Mouse (Mus musculus) hindbrain, embryonic 16.5 days (tissue): ENCODE results near the gene B130006D01Rik. TPM values are rescaled to one million over a fixed set of nuclear protein-coding genes. Genes with fewer than 3 reads are reported as not detected.

Experiments
- ATAC-seq: fragments of 200-750 bp; cut with Nextera tagmentation; 2 replicates; pipeline ENCODE4 v1.8.0; 2017; ENCODE audit warnings: moderate TSS enrichment, moderate library complexity
- H3K27ac ChIP-seq: fragments of 300-500 bp; sonication (generic); 2 replicates; pipeline ENCODE4 v1.5.1; 2014; ENCODE audit warnings: low read depth, mild to moderate bottlenecking, control low read depth, low read length, moderate library complexity
- H3K27me3 ChIP-seq: fragments of 300-500 bp; sonication (generic); replicated peaks from 2 replicates; pipeline ENCODE4 v1.6.1; 2014; ENCODE audit warnings: low read length; ENCODE audit not compliant: control insufficient read depth, insufficient read depth
- H3K36me3 ChIP-seq: fragments of 300-500 bp; sonication (generic); 2 replicates; pipeline ENCODE4 v1.6.1; 2014; ENCODE audit warnings: mild to moderate bottlenecking, low read length, moderate library complexity, mixed read lengths; ENCODE audit not compliant: control insufficient read depth, insufficient read depth
- H3K4me1 ChIP-seq: fragments of 300-500 bp; sonication (generic); 2 replicates; pipeline ENCODE4 v1.6.1; 2014; ENCODE audit warnings: low read depth, low read length; ENCODE audit not compliant: control insufficient read depth, insufficient read depth
- H3K4me2 ChIP-seq: fragments of 300-500 bp; sonication (generic); 2 replicates; pipeline ENCODE4 v1.6.1; 2014; ENCODE audit warnings: mild to moderate bottlenecking, low read length, control low read depth, moderate library complexity
- H3K4me3 ChIP-seq: fragments of 300-500 bp; sonication (generic); 2 replicates; pipeline ENCODE4 v1.5.1; 2014; ENCODE audit warnings: mild to moderate bottlenecking, low read length, control low read depth, moderate library complexity
- H3K9ac ChIP-seq: fragments of 300-500 bp; sonication (generic); 2 replicates; pipeline ENCODE4 v1.6.1; 2014; ENCODE audit warnings: low read depth, mild to moderate bottlenecking, control low read depth, low read length, moderate library complexity
- H3K9me3 ChIP-seq: fragments of 300-500 bp; sonication (generic); 2 replicates; pipeline ENCODE4 v1.6.1; 2014; ENCODE audit warnings: mild to moderate bottlenecking, low read length, moderate library complexity; ENCODE audit not compliant: control insufficient read depth
- WGBS: fragments of 180-500 bp; shearing (Covaris S2); extraction: QIAGEN DNeasy Blood & Tissue Kit; methylation state at CpG from one replicate; pipeline ENCODE4 v1.1.7; 2014; 5-methylcytosine and 5-hydroxymethylcytosine counted together
- polyA plus RNA-seq: library from polyadenylated mRNA; unstranded; fragments of >200 nt; fragmentation: Nextera tagmentation; extraction: Ambion mirVana; gene quantifications from 2 replicates; pipeline ENCODE4 v1.2.1, GENCODE M21; 2015

Gene B130006D01Rik
- polyA plus RNA-seq, 1 experiment from 2014 or later = 0.95 TPM

DNA sequence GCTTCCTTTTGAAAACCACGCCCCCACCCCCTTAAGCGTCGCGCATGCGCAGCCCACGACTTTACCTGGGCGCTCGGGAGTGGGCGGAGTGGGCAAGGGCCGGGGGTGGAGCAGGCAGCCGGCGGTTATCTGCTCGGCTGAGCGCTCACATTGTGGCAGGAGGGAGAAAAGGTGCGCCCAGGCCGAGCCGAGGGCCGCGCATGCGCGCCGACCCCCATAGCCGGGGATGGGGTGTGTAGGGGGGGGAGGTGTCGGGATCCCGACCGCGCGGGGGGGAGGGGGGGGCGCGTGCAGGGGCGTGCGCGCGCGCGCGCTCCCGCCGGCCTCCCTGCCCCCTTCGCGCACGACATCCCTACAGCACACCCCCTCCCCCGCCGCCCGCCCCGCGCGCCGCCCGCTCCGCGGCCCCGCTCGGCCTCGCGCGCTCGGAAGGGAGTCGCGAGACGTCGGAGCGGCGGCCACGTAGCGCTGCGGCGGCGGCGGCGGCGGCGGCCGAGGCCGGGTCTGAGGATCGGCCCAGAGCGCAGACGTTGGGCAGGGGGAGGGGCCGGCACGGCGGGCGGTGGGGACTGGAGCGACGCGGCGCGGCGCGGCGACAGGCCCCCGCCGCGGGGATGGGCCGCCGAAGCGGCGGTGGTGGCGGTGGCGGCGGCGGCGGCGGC is 10.7 kb upstream of the B130006D01Rik start, which contains the start of gene Zfp652:
Gene Zfp652, plus strand, starts transcription at position 111 of the 662 bp plus-strand sequence.
- peaks cover 25% of the 10 kb centered on the region for H3K4me1 ChIP-seq
- no peaks in the 10 kb centered on the region for H3K9me3 ChIP-seq
- H3K4me3 ChIP-seq = peak within 1 kb of the TSS; percentile 94
- H3K4me2 ChIP-seq = peak within 1 kb of the TSS; percentile 70
- ATAC-seq = peak; percentile 89
- under 1% methylated on average over 53 of the region's 103 CpGs for WGBS
- H3K36me3 ChIP-seq = no peaks in the 10 kb centered on the region
- H3K9ac ChIP-seq = peak within 1 kb of the TSS; percentile 100
- no peaks in the 10 kb centered on the region for H3K27me3 ChIP-seq
- H3K27ac ChIP-seq = peak within 1 kb of the TSS; percentile 98

- WGBS = under 1% methylated on average over 30 of the region's 49 CpGs
- Histone ChIP-seq H3K9me3 (no peaks in the 10 kb centered on the region), H3K4me2 (peak overlapping the region; percentile 70), H3K36me3 (no peaks in the 10 kb centered on the region), H3K4me1 (peaks cover 25% of the 10 kb centered on the region), H3K9ac (peak overlapping the region; percentile 100), H3K27ac (peak overlapping the region; percentile 98), H3K27me3 (no peaks in the 10 kb centered on the region), H3K4me3 (peak overlapping the region; percentile 94)
- ATAC-seq = peak; percentile 77
Observed at GRCm38 (mm10) chr11:95713225-95713810, 10.1 kb upstream of the B130006D01Rik start.

GRCm38 (mm10) chr11:95713811-95714241 is 9.6 kb upstream of the B130006D01Rik start:
- Histone ChIP-seq H3K4me1 (peaks cover 25% of the 10 kb centered on the region), H3K27me3 (no peaks in the 10 kb centered on the region), H3K27ac (peak overlapping the region; percentile 98), H3K4me3 (peak overlapping the region; percentile 94), H3K9ac (peak overlapping the region; percentile 100), H3K36me3 (no peaks in the 10 kb centered on the region), H3K4me2 (peak overlapping the region; percentile 70), H3K9me3 (no peaks in the 10 kb centered on the region)
- ATAC-seq = no peak
- under 1% methylated on average over 13 of the region's 13 CpGs for WGBS

- peak overlapping the region; percentile 70 for H3K4me2 ChIP-seq
- WGBS = 34% methylated on average over 7 of the region's 7 CpGs
- peaks cover 25% of the 10 kb centered on the region for H3K4me1 ChIP-seq
- no peaks in the 10 kb centered on the region for H3K27me3 ChIP-seq
- H3K27ac ChIP-seq = no peak overlapping the region
- peak overlapping the region; percentile 94 for H3K4me3 ChIP-seq
- no peaks in the 10 kb centered on the region for H3K9me3 ChIP-seq
- no peaks in the 10 kb centered on the region for H3K36me3 ChIP-seq
- H3K9ac ChIP-seq = peak overlapping the region; percentile 100
- ATAC-seq = no peak
Observed at GRCm38 (mm10) chr11:95714411-95714810, 9.0 kb upstream of the B130006D01Rik start.

- Histone ChIP-seq H3K9ac (no peak overlapping the region; the same call in 1 of the 2 replicates), H3K27ac (no peak overlapping the region), H3K4me2 (peak overlapping the region; percentile 7; the same call in 1 of the 2 replicates), H3K4me3 (no peak overlapping the region), H3K9me3 (no peaks in the 10 kb centered on the region), H3K36me3 (no peaks in the 10 kb centered on the region), H3K27me3 (no peaks in the 10 kb centered on the region), H3K4me1 (peaks cover 25% of the 10 kb centered on the region)
- no peak for ATAC-seq
- 44% methylated on average over 8 of the region's 8 CpGs for WGBS
Observed at GRCm38 (mm10) chr11:95716136-95716535, 7.3 kb upstream of the B130006D01Rik start.

DNA sequence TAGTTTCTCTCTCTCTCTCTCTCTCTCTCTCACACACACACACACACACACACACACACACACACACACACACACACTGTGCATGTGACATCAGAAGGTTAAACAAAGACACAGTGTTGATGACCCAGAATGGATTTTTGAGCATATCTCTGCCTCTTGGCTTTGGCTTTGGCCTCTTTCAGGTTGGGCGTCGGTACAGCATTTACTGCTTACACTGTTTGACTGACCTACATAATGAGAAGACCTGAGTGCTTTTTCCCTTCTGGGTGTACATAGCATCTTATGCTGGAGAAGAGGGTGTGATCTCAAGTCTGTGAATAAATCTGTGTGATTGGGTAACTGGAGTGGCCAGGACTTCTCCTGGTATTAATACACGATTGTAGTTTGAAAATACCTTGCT is 4.0 kb upstream of the B130006D01Rik start:
- Histone ChIP-seq H3K4me3 (no peak overlapping the region), H3K9ac (no peak overlapping the region), H3K27ac (no peak overlapping the region), H3K36me3 (no peaks in the 10 kb centered on the region), H3K9me3 (no peaks in the 10 kb centered on the region), H3K27me3 (no peaks in the 10 kb centered on the region), H3K4me2 (no peak overlapping the region), H3K4me1 (peaks cover 20% of the 10 kb centered on the region)
- no peak for ATAC-seq
- 82% methylated on average over 3 of the region's 3 CpGs for WGBS

GRCm38 (mm10) chr11:95724466-95724865 is 1.1 kb downstream of the B130006D01Rik start:
- Histone ChIP-seq H3K36me3 (no peaks in the 10 kb centered on the region), H3K9me3 (no peaks in the 10 kb centered on the region), H3K27ac (no peak overlapping the region), H3K9ac (no peak overlapping the region), H3K27me3 (no peaks in the 10 kb centered on the region), H3K4me2 (no peak overlapping the region), H3K4me3 (no peak overlapping the region), H3K4me1 (no peaks in the 10 kb centered on the region)
- 98% methylated on average over 4 of the region's 4 CpGs for WGBS
- no peak for ATAC-seq

DNA sequence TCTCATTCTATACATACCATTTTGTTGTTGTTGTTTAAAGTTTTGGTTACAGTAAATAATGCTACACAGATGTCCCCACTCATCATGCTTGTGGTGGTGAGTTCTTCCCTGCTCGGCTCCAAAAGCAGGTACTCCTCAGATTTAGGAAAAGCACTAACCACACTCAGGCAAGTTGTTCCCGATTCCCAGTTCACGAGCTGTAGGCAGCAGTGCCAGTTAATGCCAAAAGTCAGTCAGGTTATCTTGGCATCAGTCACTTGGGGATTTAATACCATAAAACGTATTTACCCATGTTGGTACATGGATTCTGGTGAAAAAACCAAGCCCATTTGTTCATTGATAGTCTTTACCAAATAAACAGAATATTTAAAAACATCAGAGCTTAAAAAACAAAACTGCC is 2.8 kb downstream of the B130006D01Rik start:
- Histone ChIP-seq H3K4me1 (no peaks in the 10 kb centered on the region), H3K27me3 (no peaks in the 10 kb centered on the region), H3K27ac (no peak overlapping the region), H3K9me3 (no peaks in the 10 kb centered on the region), H3K36me3 (no peaks in the 10 kb centered on the region), H3K9ac (no peak overlapping the region), H3K4me3 (no peak overlapping the region), H3K4me2 (no peak overlapping the region)
- WGBS = 87% methylated on average over 4 of the region's 4 CpGs
- no peak for ATAC-seq

DNA sequence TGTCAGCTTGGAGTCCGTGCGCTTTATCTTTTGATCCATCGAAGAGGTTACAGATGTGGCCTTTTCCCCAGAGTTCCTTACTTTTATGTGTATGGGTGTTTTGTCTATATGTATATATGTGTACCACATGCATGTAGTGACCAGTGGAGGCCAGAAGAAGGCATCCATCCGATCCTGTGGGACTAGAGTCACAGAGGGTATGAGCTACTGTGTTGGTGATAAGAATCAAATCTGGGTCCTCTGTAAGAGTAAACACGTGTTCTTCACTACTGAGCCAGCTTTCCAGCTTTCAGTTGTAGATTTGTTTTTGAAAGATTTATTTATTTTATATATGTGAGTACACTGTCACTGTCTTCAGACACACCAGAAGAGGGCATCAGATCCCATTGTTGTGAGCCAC is 4.6 kb downstream of the B130006D01Rik start:
- Histone ChIP-seq H3K4me1 (no peaks in the 10 kb centered on the region), H3K27me3 (no peaks in the 10 kb centered on the region), H3K4me3 (no peak overlapping the region), H3K36me3 (no peaks in the 10 kb centered on the region), H3K27ac (no peak overlapping the region), H3K9ac (no peak overlapping the region), H3K9me3 (no peaks in the 10 kb centered on the region), H3K4me2 (no peak overlapping the region)
- WGBS = 96% methylated on average over 5 of the region's 5 CpGs
- no peak for ATAC-seq
